Mouse (Mus musculus): ENCODE data around the gene Tmem132c.

GRCm38 (mm10) chr5:127548136-127548535 lies 306.5 kb downstream of the Tmem132c start:
- TF ChIP-seq CTCF (IDR thresholded peaks at IDR 0.05; ENCODE audit: low read depth, low read length) (no peak), POLR2A (IDR thresholded peaks at IDR 0.05; ENCODE audit: extremely low read depth, insufficient read depth, low read length) (no peak)
